8 mouse cellular contexts compared by ENCODE assay signal in the genomic region with DNA sequence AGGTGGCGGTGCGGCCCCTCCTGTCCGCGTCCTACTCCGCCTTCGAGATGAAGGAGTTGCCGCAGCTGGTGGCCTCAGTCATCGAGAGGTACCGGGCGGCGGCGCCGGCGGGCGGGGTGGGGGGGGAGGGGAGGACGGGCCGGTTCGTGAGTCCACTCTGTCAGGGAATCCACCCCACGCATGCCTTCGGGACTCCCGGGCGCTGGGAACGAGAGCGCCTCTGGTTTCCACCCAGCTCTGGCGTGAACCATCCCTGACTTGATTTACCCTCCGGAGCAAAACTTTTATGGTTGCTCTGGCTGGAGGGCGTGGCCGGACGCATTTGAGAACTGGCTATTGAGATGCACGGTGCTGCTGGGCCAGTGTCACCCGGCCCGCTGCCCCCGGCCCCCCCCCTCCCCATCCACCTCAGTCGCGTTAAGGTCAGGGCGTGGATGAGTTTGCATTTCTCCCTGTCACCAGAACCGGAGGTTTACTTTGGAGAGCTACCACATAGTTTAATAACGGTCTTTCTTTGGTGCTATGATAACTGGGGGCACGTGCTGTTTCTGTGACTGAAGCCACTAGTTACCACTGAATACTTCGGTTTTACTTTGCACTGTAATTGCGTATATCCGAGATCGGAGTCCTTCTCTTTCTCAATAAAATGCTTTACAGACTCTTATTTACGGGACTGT. TPM values are rescaled to one million over a fixed set of nuclear protein-coding genes. Genes with fewer than 3 reads are reported as not detected.
A peak's percentile ranks its signal among the peaks of the same experiment; 100 is the strongest.
DNase-seq lines count a peak whose midpoint lies in the region; ATAC-seq and TF ChIP-seq lines count a peak whose summit lies in the region.

No protein-coding gene starts in this region.

- H3K27me3 ChIP-seq in embryonic facial prominence, embryonic 13.5 days: no peaks in the 10 kb centered on the region
- no peaks in the 10 kb centered on the region for H3K27me3 ChIP-seq in intestine, embryonic 15.5 days (replicated peaks)

- 3% methylated on average over 31 of the region's 44 CpGs for WGBS in embryonic facial prominence, embryonic 13.5 days
- 3% methylated on average over 41 of the region's 44 CpGs for whole genome bisulfite sequencing in intestine, embryonic 15.5 days

- intact Hi-C loops in gastrocnemius, adult 2 months (cut with DNase I): no loop called here

- peak overlapping the region; percentile 94 for H3K9ac ChIP-seq in embryonic facial prominence, embryonic 13.5 days
- H3K9ac ChIP-seq in intestine, embryonic 15.5 days: peak overlapping the region; percentile 83

- peaks cover 27% of the 10 kb centered on the region for H3K36me3 ChIP-seq in embryonic facial prominence, embryonic 13.5 days
- H3K36me3 ChIP-seq in intestine, embryonic 15.5 days: 0 out of 2 replicates have a peak, but pooled peaks cover 5% of the 10 kb centered on the region

- H3K27ac ChIP-seq in gastrocnemius, adult 2 months: peak overlapping the region; percentile 97
- H3K27ac ChIP-seq in embryonic facial prominence, embryonic 13.5 days: peak overlapping the region; percentile 77; the same call in 1 of the 2 replicates
- H3K27ac ChIP-seq in intestine, embryonic 15.5 days: peak overlapping the region; percentile 80

- peak overlapping the region; percentile 83 for H3K4me3 ChIP-seq in gastrocnemius, adult 2 months
- H3K4me3 ChIP-seq in embryonic facial prominence, embryonic 13.5 days: peak overlapping the region; percentile 89
- peak overlapping the region; percentile 94 for H3K4me3 ChIP-seq in intestine, embryonic 15.5 days (replicated peaks)

- no peak for TF ChIP-seq CTCF in gastrocnemius, adult 2 months (IDR thresholded peaks at IDR 0.05)

- DNase-seq in gastrocnemius, adult 2 months: no peak
- DNase-seq in gastrocnemius, postnatal 25 days: no peak
- peak; percentile 48 for DNase-seq in CD4-positive, CD25-positive, alpha-beta regulatory T cell, adult 2 months (ENCODE audit: low read depth, low spot score)
- DNase-seq in urinary bladder, postnatal 25 days (ENCODE audit: low spot score): no peak
- DNase-seq in adrenal gland, postnatal 25 days: no peak

- peaks cover 30% of the 10 kb centered on the region for H3K4me1 ChIP-seq in embryonic facial prominence, embryonic 13.5 days
- peaks cover 19% of the 10 kb centered on the region for H3K4me1 ChIP-seq in intestine, embryonic 15.5 days (replicated peaks)

- ATAC-seq in embryonic facial prominence, embryonic 13.5 days (ENCODE audit: insufficient number of reproducible peaks, insufficient read depth, low FRiP score, low TSS enrichment, low read depth): peak; percentile 4
- ATAC-seq in intestine, embryonic 15.5 days: no peak; the same call in 1 of the 2 replicates
- ATAC-seq in megakaryocyte progenitor cell, adult 5-6 weeks (replicated peaks; ENCODE audit: poor library complexity): peak; percentile 32

- no peaks in the 10 kb centered on the region for H3K9me3 ChIP-seq in embryonic facial prominence, embryonic 13.5 days
- no peaks in the 10 kb centered on the region for H3K9me3 ChIP-seq in intestine, embryonic 15.5 days

- peak overlapping the region; percentile 91 for H3K4me2 ChIP-seq in embryonic facial prominence, embryonic 13.5 days
- peak overlapping the region; percentile 70 for H3K4me2 ChIP-seq in intestine, embryonic 15.5 days (replicated peaks)

RNA-seq across cellular contexts. Expression of a gene that starts 28.5 kb away (rescaled TPM):
- total RNA-seq in gastrocnemius, adult 2 months (2021): 100 to 1,000 TPM in 1 of 2 experiments, 10 to 100 TPM in 1; 94.7 to 125 TPM
- 10 to 100 TPM; 79.0 to 90.6 TPM for total RNA-seq in gastrocnemius, postnatal 25 days (2021)
- polyA plus RNA-seq in embryonic facial prominence, embryonic 13.5 days (2015; fragmentation: Nextera tagmentation; extraction: Ambion mirVana): 75.3 and 76.1 TPM in 2 replicates
- 52.7 and 59.0 TPM in 2 replicates for polyA plus RNA-seq in intestine, embryonic 15.5 days (2015; fragmentation: Nextera tagmentation; extraction: Ambion mirVana)
- total RNA-seq in megakaryocyte progenitor cell, adult 5-6 weeks (2015): 63.6 and 83.1 TPM in 2 replicates
- 41.7 and 46.1 TPM in 2 replicates for total RNA-seq in megakaryocyte progenitor cell, adult 5-6 weeks (2017)
- total RNA-seq in adrenal gland, postnatal 25 days (2021): 182 and 200 TPM in 2 replicates

RNA-seq across cellular contexts. Expression of a gene that starts 28.5 kb away (rescaled TPM):
- total RNA-seq in gastrocnemius, adult 2 months (2021): 10 to 100 TPM; 29.1 to 32.6 TPM
- total RNA-seq in gastrocnemius, postnatal 25 days (2021): 10 to 100 TPM; 26.3 to 28.4 TPM
- polyA plus RNA-seq in embryonic facial prominence, embryonic 13.5 days (2015; fragmentation: Nextera tagmentation; extraction: Ambion mirVana): 29.1 and 29.4 TPM in 2 replicates
- polyA plus RNA-seq in intestine, embryonic 15.5 days (2015; fragmentation: Nextera tagmentation; extraction: Ambion mirVana): 21.2 TPM in 2 replicates
- total RNA-seq in megakaryocyte progenitor cell, adult 5-6 weeks (2015): 19.2 and 19.8 TPM in 2 replicates
- total RNA-seq in megakaryocyte progenitor cell, adult 5-6 weeks (2017): 30.3 and 42.6 TPM in 2 replicates
- total RNA-seq in adrenal gland, postnatal 25 days (2021): 45.8 and 58.2 TPM in 2 replicates

RNA-seq across cellular contexts. Expression of a gene that starts 28.5 kb away (rescaled TPM):
- 10 to 100 TPM; 34.9 to 35.7 TPM for total RNA-seq in gastrocnemius, adult 2 months (2021)
- 10 to 100 TPM; 32.7 to 33.3 TPM for total RNA-seq in gastrocnemius, postnatal 25 days (2021)
- 122 and 130 TPM in 2 replicates for polyA plus RNA-seq in embryonic facial prominence, embryonic 13.5 days (2015; fragmentation: Nextera tagmentation; extraction: Ambion mirVana)
- polyA plus RNA-seq in intestine, embryonic 15.5 days (2015; fragmentation: Nextera tagmentation; extraction: Ambion mirVana): 119 and 122 TPM in 2 replicates
- total RNA-seq in megakaryocyte progenitor cell, adult 5-6 weeks (2015): 150 and 154 TPM in 2 replicates
- 72.2 and 75.9 TPM in 2 replicates for total RNA-seq in megakaryocyte progenitor cell, adult 5-6 weeks (2017)
- total RNA-seq in adrenal gland, postnatal 25 days (2021): 61.4 and 68.9 TPM in 2 replicates
